Mouse (Mus musculus) heart, postnatal 0 days (tissue): Measurements from ENCODE around the gene Pak4.

Source experiments
- CTCF ChIP-seq: IDR thresholded peaks from 2 replicates; pipeline ENCODE4 v1.5.1; 2016; ENCODE audit warnings: antibody characterized with exemption, control low read depth, low read depth
- EP300 ChIP-seq: IDR thresholded peaks from 2 replicates; pipeline ENCODE4 v1.6.1; 2016; ENCODE audit warnings: antibody characterized with exemption, low read depth

GRCm38 (mm10) chr7:28578543-28579053, 19.4 kb downstream of the Pak4 start:
- TF ChIP-seq CTCF = no peak
- no peak for TF ChIP-seq EP300
